ENCODE assay signal across 10 mouse cellular contexts in genomic region chr1:176946031-176946795, GRCm38 (mm10).
A peak's percentile ranks its signal among the peaks of the same experiment; 100 is the strongest.
DNase-seq lines count a peak whose midpoint lies in the region; ATAC-seq lines count a peak whose summit lies in the region.
"Had no signal": no experiment of that assay in that cellular context is flagged by ENCODE, and none has a peak within 500 bp of the region (broad histone marks: within the 10 kb centered on the region; RNA-seq: fewer than 3 reads in every experiment).

No protein-coding gene starts in this region.

- 0 out of 2 replicates have a peak overlapping the region, but pooled peaks have one; percentile 34 for H3K27ac ChIP-seq in forebrain, embryonic 11.5 days (ENCODE audit: low read depth, low read length)

- peak; percentile 47 for DNase-seq in right cerebral cortex, postnatal 25 days
- no peak for DNase-seq in right cerebral cortex, postnatal 36 days (ENCODE audit: low spot score in 2 of 2)
- no peak for DNase-seq in forebrain, embryonic 11.5 days (ENCODE audit: low spot score)
- peak; percentile 60 to 70 for DNase-seq in thymus, postnatal 36 days
- no peak for DNase-seq in retina, embryonic 14.5 days (ENCODE audit: low spot score)
- DNase-seq in heart, adult 8-10 months (ENCODE audit: low spot score) = no peak
- no peak for DNase-seq in adrenal gland, postnatal 36 days
- DNase-seq: embryo, embryonic 11 days had no signal

- ATAC-seq in forebrain, embryonic 11.5 days (replicated peaks; ENCODE audit: low FRiP score) = peak; percentile 57
- peak; percentile 28; the same call in 1 of the 2 replicates for ATAC-seq in megakaryocyte progenitor cell, adult 5-6 weeks (replicated peaks; ENCODE audit: poor library complexity)
- ATAC-seq: Patski had no signal

- no peaks in the 10 kb centered on the region for H3K27me3 ChIP-seq in forebrain, embryonic 11.5 days (ENCODE audit: control insufficient read depth, insufficient read depth, low read length)
- H3K27me3 ChIP-seq: Patski had no signal

- H3K4me2 ChIP-seq in forebrain, embryonic 11.5 days (ENCODE audit: low read depth, low read length, severe bottlenecking) = no peak overlapping the region

- no peak overlapping the region for H3K9ac ChIP-seq in forebrain, embryonic 11.5 days (ENCODE audit: low read length)

- H3K4me1 ChIP-seq in forebrain, embryonic 11.5 days (replicated peaks; ENCODE audit: control insufficient read depth, insufficient read depth, low read length) = peaks cover 11% of the 10 kb centered on the region; the same call in 1 of the 2 replicates

- H3K4me3 ChIP-seq in forebrain, embryonic 11.5 days (ENCODE audit: low read depth, low read length) = no peak overlapping the region

- H3K36me3 ChIP-seq in forebrain, embryonic 11.5 days (ENCODE audit: control insufficient read depth, insufficient read depth, low read length) = no peaks in the 10 kb centered on the region

- WGBS in forebrain, embryonic 11.5 days = 63% methylated on average over 11 of the region's 11 CpGs

- no peaks in the 10 kb centered on the region for H3K9me3 ChIP-seq in forebrain, embryonic 11.5 days (ENCODE audit: control insufficient read depth, low read length)

Comparison
In these comparisons a context has a peak if more than half of its experiments do, and no peak if none do; other contexts are left out.
1. DNase-seq: peak in right cerebral cortex, postnatal 25 days (single experiment) and thymus, postnatal 36 days (2 of 2); none in right cerebral cortex, postnatal 36 days (0 of 2), forebrain, embryonic 11.5 days (single experiment), retina, embryonic 14.5 days (single experiment), heart, adult 8-10 months (single experiment) and adrenal gland, postnatal 36 days (0 of 2).